Mouse (Mus musculus): ENCODE results near the gene Ube2e2. TPM values are rescaled to one million over a fixed set of nuclear protein-coding genes. Genes with fewer than 3 reads are reported as not detected.

Ube2e2 gene
- 1.0 and 2.3 TPM in 2 replicates for polyA plus RNA-seq (2012)

GRCm38 (mm10) chr14:18893947-18894445 is at the start of gene Ube2e2:
Ube2e2 (minus strand) TSS chr14:18894267.

Measured in megakaryocyte-erythroid progenitor cell, adult 5 weeks (primary cell).